Mouse (Mus musculus): Measurements from ENCODE around the gene Clnk. TPM values are rescaled to one million over a fixed set of nuclear protein-coding genes. Genes with fewer than 3 reads are reported as not detected.

The Clnk gene
- polyA plus RNA-seq, 1 experiment, result 0.32 TPM

DNA sequence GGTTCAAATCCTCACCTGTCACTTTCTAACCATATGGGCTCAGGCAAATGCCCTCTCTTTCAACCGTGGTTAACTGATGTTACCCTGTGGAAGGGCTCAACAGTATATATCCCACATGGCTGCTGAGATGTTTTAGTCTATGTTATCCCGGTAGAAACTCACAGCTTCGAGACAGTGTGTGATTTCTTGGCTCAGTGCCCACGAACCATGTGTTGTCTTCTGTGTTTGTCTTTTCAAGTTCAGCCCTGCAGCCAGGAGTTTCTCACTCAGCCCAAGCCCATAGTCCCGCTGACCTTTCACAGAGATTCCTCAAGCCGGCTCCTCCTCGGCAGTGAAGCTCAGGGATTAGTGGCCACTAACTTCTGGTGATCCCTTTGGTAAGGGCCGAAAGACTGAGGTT is 96.0 kb downstream of the Clnk start:
- WGBS, result 39% methylated on average over 8 of the region's 8 CpGs
- DNase-seq (ENCODE audit: low read depth, low spot score), result no peak

DNA sequence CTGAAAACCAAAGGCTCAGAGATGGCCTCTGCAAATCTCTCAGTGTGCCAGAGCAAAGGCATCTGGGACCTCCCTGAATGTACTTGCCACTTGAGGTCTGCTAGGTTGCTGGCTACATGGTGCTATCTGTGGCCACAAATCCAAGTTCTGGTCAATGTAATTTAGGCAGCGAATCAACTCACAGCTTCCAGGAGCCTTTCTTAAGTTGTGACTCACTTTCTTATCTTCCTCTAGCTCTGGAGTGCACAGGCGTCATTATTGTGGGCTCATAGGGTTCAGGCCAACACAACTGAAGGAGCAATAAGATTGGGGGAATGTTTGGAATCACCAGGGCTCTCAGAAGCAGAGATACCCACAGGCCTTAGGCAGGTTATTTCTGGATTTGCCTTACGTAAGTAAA is 96.6 kb downstream of the Clnk start:
- DNase-seq (ENCODE audit: low read depth, low spot score), result no peak
- 72% methylated on average over 3 of the region's 3 CpGs for WGBS

GRCm38 (mm10) chr5:38775500-38775899 is 101.1 kb downstream of the Clnk start:
- 74% methylated on average over 10 of the region's 10 CpGs for WGBS
- DNase-seq (ENCODE audit: low read depth, low spot score), result no peak

- no peak for DNase-seq (ENCODE audit: low read depth, low spot score)
These were observed 121.7 kb downstream of the Clnk start for GRCm38 (mm10) chr5:38754950-38755349.

DNA sequence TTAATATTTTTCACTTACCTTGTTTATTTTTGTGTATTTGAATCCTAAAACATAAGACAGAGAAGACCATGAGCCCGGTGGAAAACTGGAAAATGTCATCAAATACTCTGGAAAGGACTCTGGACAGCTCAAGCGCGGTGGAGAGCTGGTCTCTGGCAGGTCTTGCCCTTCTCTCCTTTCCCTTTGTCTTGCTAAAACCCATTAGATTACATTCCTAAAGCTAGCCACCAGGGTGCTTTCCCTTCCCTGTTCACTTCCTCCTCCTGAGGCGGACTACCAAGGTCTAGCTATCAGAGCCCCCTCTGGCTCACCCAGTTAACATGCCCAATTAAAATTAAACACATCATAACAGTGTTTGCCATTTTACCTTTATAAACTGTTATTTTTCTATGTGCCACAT is 123.9 kb downstream of the Clnk start:
- no peak for DNase-seq (ENCODE audit: low read depth, low spot score)
- 31% methylated on average over 4 of the region's 4 CpGs for WGBS

More at GRCm38 (mm10) chr5:38754950-38755349, 121.7 kb downstream of the Clnk start:
- 22% methylated on average over 3 of the region's 3 CpGs for WGBS

DNA sequence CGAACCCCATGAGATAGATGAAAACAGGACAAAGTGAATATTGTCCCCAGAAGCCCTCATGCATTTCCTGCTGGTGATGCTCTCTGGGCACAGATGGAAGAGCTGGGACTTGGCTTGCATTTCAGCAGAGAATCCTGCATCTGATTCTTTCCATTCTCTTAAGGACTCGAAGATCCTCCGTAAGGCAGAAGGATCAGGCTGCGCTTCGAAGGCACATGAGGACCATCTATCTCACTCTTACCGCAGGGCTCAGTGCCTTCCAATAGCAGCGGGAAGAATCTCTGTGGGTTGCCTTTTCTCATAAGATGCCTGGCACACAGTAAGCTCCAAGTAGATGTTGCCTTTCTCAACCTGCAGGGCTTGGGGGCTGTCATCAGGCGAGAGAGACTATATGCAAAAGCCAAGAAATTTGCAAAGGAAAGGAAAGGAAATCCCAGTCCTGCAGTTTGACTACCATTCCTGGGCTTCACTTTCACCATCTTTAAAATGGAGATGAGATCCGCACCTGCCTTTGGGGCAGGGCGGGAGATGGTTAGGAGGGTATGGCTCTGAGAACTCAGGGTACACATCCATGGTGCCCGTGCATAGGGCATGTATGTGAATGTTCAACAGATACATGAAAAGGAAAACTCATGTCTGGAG is 167.6 kb downstream of the Clnk start:
- no peak for DNase-seq (ENCODE audit: low read depth, low spot score)
- WGBS, result 76% methylated on average over 11 of the region's 11 CpGs

GRCm38 (mm10) chr5:38707364-38708075 is 169.1 kb downstream of the Clnk start:
- DNase-seq (ENCODE audit: low read depth, low spot score), result no peak
- WGBS, result 70% methylated on average over 7 of the region's 7 CpGs

GRCm38 (mm10) chr5:38702941-38703340 is 173.7 kb downstream of the Clnk start:
- WGBS, result 91% methylated on average over 6 of the region's 6 CpGs
- DNase-seq (ENCODE audit: low read depth, low spot score), result no peak

GRCm38 (mm10) chr5:38702091-38702490 is 174.5 kb downstream of the Clnk start:
- no peak for DNase-seq (ENCODE audit: low read depth, low spot score)
- WGBS, result 65% methylated on average over 2 of the region's 2 CpGs

DNA sequence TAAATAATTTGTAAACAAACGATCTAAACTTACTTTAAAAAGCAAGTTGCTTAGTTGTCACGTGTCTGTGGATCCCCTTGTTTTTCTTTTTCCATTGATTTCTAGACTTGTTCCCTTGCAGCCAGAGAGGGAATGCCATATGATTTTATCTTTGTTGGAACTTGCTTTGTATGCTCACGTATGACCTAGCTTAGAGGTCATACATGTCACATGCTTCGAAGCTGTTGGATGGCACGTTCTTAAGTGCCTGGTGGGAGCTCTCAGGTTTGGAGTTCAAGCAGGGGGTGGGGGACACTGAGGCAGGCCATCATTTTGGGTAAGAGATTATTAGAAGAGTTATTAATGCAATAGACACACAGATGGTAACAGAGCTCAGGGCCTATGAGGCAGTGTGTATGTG is 178.1 kb downstream of the Clnk start:
- 73% methylated on average over 5 of the region's 5 CpGs for WGBS
- DNase-seq (ENCODE audit: low read depth, low spot score), result no peak

- no peak for DNase-seq (ENCODE audit: low read depth, low spot score)
- 61% methylated on average over 3 of the region's 3 CpGs for WGBS
These were observed 178.6 kb downstream of the Clnk start for GRCm38 (mm10) chr5:38698046-38698445.

- WGBS, result 69% methylated on average over 8 of the region's 8 CpGs
- DNase-seq (ENCODE audit: low read depth, low spot score), result no peak
These were observed 179.8 kb downstream of the Clnk start for GRCm38 (mm10) chr5:38696616-38697375.

- no peak for DNase-seq (ENCODE audit: low read depth, low spot score)
- WGBS, result 73% methylated on average over 6 of the region's 6 CpGs
These were observed 183.8 kb downstream of the Clnk start for GRCm38 (mm10) chr5:38692859-38693258.

DNA sequence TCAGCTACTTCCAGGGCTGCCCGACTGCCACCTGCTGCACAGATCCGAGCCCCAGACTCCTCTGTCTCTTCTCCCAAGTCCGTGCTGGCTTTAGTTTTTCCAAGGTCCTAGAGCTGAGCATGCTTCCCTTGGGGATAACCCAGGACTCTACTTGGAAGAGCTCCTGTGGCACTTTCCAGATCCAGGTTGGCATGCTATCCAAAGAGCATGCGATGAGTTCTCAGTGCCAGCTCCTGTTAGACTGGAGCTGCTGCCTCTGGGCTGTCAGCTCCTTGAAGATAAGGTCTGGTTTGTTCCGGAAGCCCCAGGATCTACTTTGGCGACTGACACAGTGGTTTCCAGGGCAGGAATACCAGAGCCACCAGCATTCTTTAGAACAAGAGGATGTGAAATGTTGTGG is 187.4 kb downstream of the Clnk start:
- no peak for DNase-seq (ENCODE audit: low read depth, low spot score)
- 88% methylated on average over 6 of the region's 6 CpGs for whole genome bisulfite sequencing

DNA sequence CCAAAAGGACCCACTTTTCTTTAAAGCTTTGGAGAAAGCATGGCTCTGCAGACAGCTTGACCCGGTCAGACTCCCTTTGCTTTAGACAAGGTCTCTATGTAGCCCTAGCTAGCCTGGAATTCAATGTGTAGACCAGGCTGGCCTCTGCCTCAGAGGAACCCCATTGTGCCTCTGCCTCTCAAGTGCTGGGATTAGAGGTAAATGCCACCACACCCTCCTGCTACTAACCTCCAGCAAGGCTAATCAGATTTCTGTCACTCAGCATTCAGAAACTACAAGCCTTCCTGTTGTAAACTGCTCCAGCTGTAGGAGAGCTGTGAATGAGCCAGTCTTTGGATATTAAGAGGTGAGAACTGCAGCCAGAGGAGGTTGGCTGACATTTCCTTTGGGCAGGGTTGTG is 188.9 kb downstream of the Clnk start:
- WGBS, result 81% methylated on average over 1 of the region's 1 CpGs
- no peak for DNase-seq (ENCODE audit: low read depth, low spot score)

DNA sequence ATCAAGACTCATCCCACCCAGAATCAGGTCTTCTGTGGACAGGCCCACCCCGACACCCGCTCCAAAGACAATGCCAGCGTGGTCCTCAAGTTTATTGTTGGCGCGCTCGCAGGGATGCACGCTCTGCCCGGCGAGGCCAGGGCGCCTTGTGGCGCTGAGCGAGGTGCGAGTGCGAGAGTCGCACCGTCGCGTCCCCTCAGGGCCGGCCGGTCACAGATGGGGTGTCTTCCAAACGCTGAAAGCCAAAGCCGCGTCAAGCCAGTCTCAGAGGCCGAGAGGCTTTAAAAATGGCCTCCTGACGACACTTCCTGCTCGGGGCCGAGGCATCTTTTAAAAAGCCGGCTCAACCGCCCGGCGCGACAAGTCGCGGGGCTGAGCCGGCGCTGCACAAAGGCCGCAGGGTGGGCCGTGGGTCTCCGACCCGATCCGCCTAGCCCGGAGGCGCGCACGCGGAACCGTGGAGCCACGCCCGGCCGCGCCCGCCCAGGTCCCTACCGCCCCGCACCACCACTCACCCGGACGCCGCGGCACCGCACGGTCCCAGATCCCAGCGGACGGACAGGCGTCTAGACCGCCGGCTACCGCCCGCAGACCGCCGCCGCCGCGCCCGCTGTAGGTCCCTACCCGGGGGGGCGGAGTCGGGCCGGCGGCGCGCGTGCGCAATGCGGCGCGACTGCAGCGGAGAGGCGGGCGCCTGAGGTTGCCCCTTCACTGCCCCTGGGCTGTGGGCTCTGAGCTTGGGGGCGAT is 192.3 kb downstream of the Clnk start, which contains the start of gene Zfp518b:
Gene Zfp518b (minus strand): TSS at position 663 of the 748 bp plus-strand sequence.
- whole genome bisulfite sequencing, result 1% methylated on average over 78 of the region's 89 CpGs
- DNase-seq (ENCODE audit: low read depth, low spot score), result no peak

DNA sequence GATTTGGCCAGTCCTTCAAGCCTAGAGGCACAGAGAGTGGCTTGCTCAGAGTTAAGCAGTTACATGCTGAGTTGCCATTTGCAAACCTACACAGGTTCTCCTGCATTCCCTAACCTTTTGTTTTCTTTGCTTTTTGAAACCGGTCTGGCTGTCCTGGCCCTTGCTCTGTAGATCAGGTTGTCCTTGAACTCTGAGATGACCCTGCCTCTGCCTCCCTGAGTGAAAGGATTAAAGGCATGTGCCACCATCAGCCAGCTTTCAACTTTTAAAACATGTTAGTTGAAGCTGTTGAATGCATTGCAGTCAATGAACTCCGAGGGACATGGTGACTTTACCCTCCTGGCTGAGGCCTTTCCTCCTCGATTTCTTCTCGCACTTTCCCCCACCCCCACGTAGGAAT is 217.8 kb downstream of the Clnk start:
- 81% methylated on average over 5 of the region's 5 CpGs for WGBS

More for the DNA sequence above, 217.8 kb downstream of the Clnk start:
- DNase-seq (ENCODE audit: low read depth, low spot score), result no peak
